Mouse (Mus musculus) ES-Bruce4 (cell line): ENCODE data around the gene Bmper.

Experiments used
- CTCF ChIP-seq: IDR thresholded peaks from one replicate; pipeline ENCODE4 v1.8.1; 2011; ENCODE audit warnings: low read depth, low read length
- EP300 ChIP-seq: IDR thresholded peaks from 2 replicates; pipeline ENCODE4 v1.6.1; 2011; ENCODE audit warnings: low read depth, low read length; ENCODE audit not compliant: insufficient read depth
- POLR2A ChIP-seq: IDR thresholded peaks from one replicate; pipeline ENCODE4 v1.8.1; 2011; ENCODE audit warnings: low read length; ENCODE audit not compliant: insufficient read depth

GRCm38 (mm10) chr9:23253624-23254023, 30.7 kb downstream of the Bmper start:
- TF ChIP-seq POLR2A = no peak
- no peak for TF ChIP-seq CTCF
- TF ChIP-seq EP300 = no peak
